Mouse (Mus musculus) right cerebral cortex, postnatal 36 days (tissue): ENCODE data around the gene Gm13283.
"Not testable (repeated sequence)": the region's sequence is repeated elsewhere in the genome, so short reads cannot be mapped to it uniquely, and the experiment has no call there.

Source experiments
- DNase-seq, 2 experiments: peaks; one replicate each; pipeline ENCODE4 v3.0.0; 2022; ENCODE audit warnings: low spot score in 2 of 2, mixed read lengths in 1 of 2

The Gm13283 gene

GRCm38 (mm10) chr4:88762341-88762740 lies 2.4 kb downstream of the Gm13283 start:
- not testable (repeated sequence) for DNase-seq

GRCm38 (mm10) chr4:88763384-88764018 lies 3.6 kb downstream of the Gm13283 start:
- DNase-seq = not testable (repeated sequence)

GRCm38 (mm10) chr4:88773534-88773933 lies 13.6 kb downstream of the Gm13283 start, which contains the start of gene Gm13290:
Gene Gm13290, plus strand, starts transcription at chr4:88773834.
- DNase-seq = not testable (repeated sequence)

- DNase-seq = not testable (repeated sequence)
Measured at GRCm38 (mm10) chr4:88776622-88777021, 16.7 kb downstream of the Gm13283 start, which contains the start of gene Gm13289. Gene Gm13289, plus strand, starts transcription at chr4:88776922.

GRCm38 (mm10) chr4:88779550-88779949 lies 19.6 kb downstream of the Gm13283 start, which contains the start of gene Gm13272:
Gene Gm13272, plus strand, starts transcription at chr4:88779850.
- DNase-seq = not testable (repeated sequence)

- DNase-seq = not testable (repeated sequence)
Measured at GRCm38 (mm10) chr4:88780320-88780719, 20.4 kb downstream of the Gm13283 start.

GRCm38 (mm10) chr4:88781831-88782230 lies 21.9 kb downstream of the Gm13283 start, which contains the start of gene Ifnz:
Gene Ifnz, plus strand, starts transcription at chr4:88782131.
- DNase-seq = not testable (repeated sequence)

- DNase-seq = not testable (repeated sequence)
Measured at GRCm38 (mm10) chr4:88782335-88782734, 22.4 kb downstream of the Gm13283 start.

- DNase-seq = not testable (repeated sequence)
Measured at GRCm38 (mm10) chr4:88785409-88785808, 25.5 kb downstream of the Gm13283 start, which contains the start of gene Gm13276. Gene Gm13276, plus strand, starts transcription at chr4:88785709.

GRCm38 (mm10) chr4:88788402-88788801 lies 28.5 kb downstream of the Gm13283 start, which contains the start of gene Gm13277:
Gene Gm13277, plus strand, starts transcription at chr4:88788632.
- DNase-seq = peak; percentile 55 to 56

- not testable (repeated sequence) for DNase-seq
Measured at GRCm38 (mm10) chr4:88791250-88791649, 31.3 kb downstream of the Gm13283 start, which contains the start of gene Gm13278. Gene Gm13278, plus strand, starts transcription at chr4:88791550.

- peak; percentile 18 to 30 for DNase-seq
Measured at GRCm38 (mm10) chr4:88793936-88794675, 34.2 kb downstream of the Gm13283 start, which contains the start of gene Gm13275. Gene Gm13275, plus strand, starts transcription at chr4:88794487.

- DNase-seq = not testable (repeated sequence)
Measured at GRCm38 (mm10) chr4:88797097-88797496, 37.2 kb downstream of the Gm13283 start, which contains the start of gene Gm13279. Gene Gm13279, plus strand, starts transcription at chr4:88797397.

GRCm38 (mm10) chr4:88799365-88799764 lies 39.4 kb downstream of the Gm13283 start, which contains the start of gene Gm13285:
Gene Gm13285, plus strand, starts transcription at chr4:88799665.
- DNase-seq = not testable (repeated sequence)

- DNase-seq = not testable (repeated sequence)
Measured at GRCm38 (mm10) chr4:88802954-88803353, 43.0 kb downstream of the Gm13283 start, which contains the start of gene Gm13287. Gene Gm13287, plus strand, starts transcription at chr4:88803254.

- DNase-seq = not testable (repeated sequence)
Measured at GRCm38 (mm10) chr4:88805231-88805630, 45.3 kb downstream of the Gm13283 start, which contains the start of gene Gm13288. Gene Gm13288, plus strand, starts transcription at chr4:88805531.

- not testable (repeated sequence) for DNase-seq
Measured at GRCm38 (mm10) chr4:88805761-88806160, 45.8 kb downstream of the Gm13283 start.
